Mouse (Mus musculus): ENCODE results near the gene Gemin6. TPM values are rescaled to one million over a fixed set of nuclear protein-coding genes. Genes with fewer than 3 reads are reported as not detected.
"Not testable (repeated sequence)": the region's sequence is repeated elsewhere in the genome, so short reads cannot be mapped to it uniquely, and the experiment has no call there.

Gemin6 gene
- polyA plus RNA-seq, 1 experiment from 2014 or later: 19.4 TPM

GRCm38 (mm10) chr17:80252757-80253525 is 28.7 kb downstream of the Gemin6 start:
- no peak for DNase-seq (ENCODE audit: low spot score)
- Histone ChIP-seq H3K4me1 (replicated peaks; ENCODE audit: control insufficient read depth, insufficient read depth, low read length) (no peaks in the 10 kb centered on the region), H3K36me3 (replicated peaks; ENCODE audit: control insufficient read depth, insufficient read depth) (peaks cover 100% of the 10 kb centered on the region), H3K27me3 (ENCODE audit: control insufficient read depth, insufficient read depth, low read length) (no peaks in the 10 kb centered on the region), H3K9me3 (ENCODE audit: control insufficient read depth, low read length) (no peaks in the 10 kb centered on the region), H3K27ac (no peak overlapping the region), H3K4me3 (replicated peaks; ENCODE audit: low read length) (no peak overlapping the region), H3K4me2 (replicated peaks) (no peak overlapping the region), H3K9ac (no peak overlapping the region)
- ATAC-seq (ENCODE audit: low FRiP score): no peak
- 84% methylated on average over 13 of the region's 13 CpGs for WGBS

- WGBS: 95% methylated on average over 5 of the region's 5 CpGs
- no peak overlapping the region for H3K9ac ChIP-seq
- DNase-seq (ENCODE audit: low spot score) (no peak), ATAC-seq (ENCODE audit: low FRiP score) (no peak)
- H3K27me3 ChIP-seq (ENCODE audit: control insufficient read depth, insufficient read depth, low read length): no peaks in the 10 kb centered on the region
- H3K4me3 ChIP-seq (replicated peaks; ENCODE audit: low read length): no peak overlapping the region
- no peak overlapping the region for H3K4me2 ChIP-seq (replicated peaks)
- no peaks in the 10 kb centered on the region for H3K9me3 ChIP-seq (ENCODE audit: control insufficient read depth, low read length)
- H3K4me1 ChIP-seq (replicated peaks; ENCODE audit: control insufficient read depth, insufficient read depth, low read length): no peaks in the 10 kb centered on the region
- H3K27ac ChIP-seq: no peak overlapping the region
- peaks cover 100% of the 10 kb centered on the region for H3K36me3 ChIP-seq (replicated peaks; ENCODE audit: control insufficient read depth, insufficient read depth)
Measured at GRCm38 (mm10) chr17:80254421-80254820, 30.2 kb downstream of the Gemin6 start.

- 69% methylated on average over 13 of the region's 13 CpGs for WGBS
- DNase-seq (ENCODE audit: low spot score) (no peak), ATAC-seq (ENCODE audit: low FRiP score) (no peak)
- H3K9ac ChIP-seq: no peak overlapping the region
- no peaks in the 10 kb centered on the region for H3K27me3 ChIP-seq (ENCODE audit: control insufficient read depth, insufficient read depth, low read length)
- H3K4me3 ChIP-seq (replicated peaks; ENCODE audit: low read length): no peak overlapping the region
- H3K4me1 ChIP-seq (replicated peaks; ENCODE audit: control insufficient read depth, insufficient read depth, low read length): no peaks in the 10 kb centered on the region
- no peak overlapping the region for H3K4me2 ChIP-seq (replicated peaks)
- no peaks in the 10 kb centered on the region for H3K9me3 ChIP-seq (ENCODE audit: control insufficient read depth, low read length)
- peaks cover 100% of the 10 kb centered on the region for H3K36me3 ChIP-seq (replicated peaks; ENCODE audit: control insufficient read depth, insufficient read depth)
- no peak overlapping the region for H3K27ac ChIP-seq
Measured at GRCm38 (mm10) chr17:80255208-80255607, 31.0 kb downstream of the Gemin6 start.

- Histone ChIP-seq H3K27ac (no peak overlapping the region), H3K36me3 (replicated peaks; ENCODE audit: control insufficient read depth, insufficient read depth) (peaks cover 97% of the 10 kb centered on the region), H3K4me3 (replicated peaks; ENCODE audit: low read length) (no peak overlapping the region), H3K27me3 (ENCODE audit: control insufficient read depth, insufficient read depth, low read length) (no peaks in the 10 kb centered on the region), H3K9me3 (ENCODE audit: control insufficient read depth, low read length) (no peaks in the 10 kb centered on the region), H3K9ac (no peak overlapping the region), H3K4me2 (replicated peaks) (no peak overlapping the region), H3K4me1 (replicated peaks; ENCODE audit: control insufficient read depth, insufficient read depth, low read length) (no peaks in the 10 kb centered on the region)
- no peak for ATAC-seq (ENCODE audit: low FRiP score)
- DNase-seq (ENCODE audit: low spot score): no peak
- WGBS: 91% methylated on average over 4 of the region's 4 CpGs
Measured at GRCm38 (mm10) chr17:80267065-80267464, 42.8 kb downstream of the Gemin6 start.

GRCm38 (mm10) chr17:80268151-80268550 is 43.9 kb downstream of the Gemin6 start:
- Histone ChIP-seq H3K27ac (no peak overlapping the region), H3K36me3 (replicated peaks; ENCODE audit: control insufficient read depth, insufficient read depth) (peaks cover 97% of the 10 kb centered on the region), H3K9ac (no peak overlapping the region), H3K4me1 (replicated peaks; ENCODE audit: control insufficient read depth, insufficient read depth, low read length) (no peaks in the 10 kb centered on the region), H3K27me3 (ENCODE audit: control insufficient read depth, insufficient read depth, low read length) (no peaks in the 10 kb centered on the region), H3K4me2 (replicated peaks) (no peak overlapping the region), H3K4me3 (replicated peaks; ENCODE audit: low read length) (no peak overlapping the region), H3K9me3 (ENCODE audit: control insufficient read depth, low read length) (no peaks in the 10 kb centered on the region)
- 96% methylated on average over 3 of the region's 3 CpGs for WGBS
- ATAC-seq (ENCODE audit: low FRiP score): no peak
- DNase-seq (ENCODE audit: low spot score): no peak

- DNase-seq (ENCODE audit: low spot score); H3K27ac ChIP-seq; H3K4me3 ChIP-seq (replicated peaks; ENCODE audit: low read length); H3K4me1 ChIP-seq (replicated peaks; ENCODE audit: control insufficient read depth, insufficient read depth, low read length); H3K9ac ChIP-seq; H3K4me2 ChIP-seq (replicated peaks); ATAC-seq (ENCODE audit: low FRiP score); H3K27me3 ChIP-seq (ENCODE audit: control insufficient read depth, insufficient read depth, low read length); H3K9me3 ChIP-seq (ENCODE audit: control insufficient read depth, low read length): not testable (repeated sequence)
- H3K36me3 ChIP-seq (replicated peaks; ENCODE audit: control insufficient read depth, insufficient read depth): peaks cover 97% of the 10 kb centered on the region
- 96% methylated on average over 7 of the region's 7 CpGs for WGBS
Measured at GRCm38 (mm10) chr17:80270622-80271021, 46.4 kb downstream of the Gemin6 start.

Other genes starting within 250 kb of the Gemin6 start
- 62.7 and 75.2 TPM in 2 replicates for gene Hnrnpll, start 162.1 kb upstream of the Gemin6 start, polyA plus RNA-seq (2014; fragmentation: Nextera tagmentation; extraction: Ambion mirVana)
- gene Galm, start 97.0 kb upstream of the Gemin6 start, polyA plus RNA-seq (2014; fragmentation: Nextera tagmentation; extraction: Ambion mirVana): 2.2 and 2.4 TPM in 2 replicates
- 389 and 452 TPM in 2 replicates for gene Srsf7, start 17.1 kb upstream of the Gemin6 start, polyA plus RNA-seq (2014; fragmentation: Nextera tagmentation; extraction: Ambion mirVana)
- 0.15 and 0.26 TPM in 2 replicates for gene Ttc39d, start 17.0 kb upstream of the Gemin6 start, polyA plus RNA-seq (2014; fragmentation: Nextera tagmentation; extraction: Ambion mirVana)
- 58.1 and 64.2 TPM in 2 replicates for gene Morn2, start 65.8 kb downstream of the Gemin6 start, polyA plus RNA-seq (2014; fragmentation: Nextera tagmentation; extraction: Ambion mirVana)
- 51.3 and 61.0 TPM in 2 replicates for gene Dhx57, start 66.0 kb downstream of the Gemin6 start, polyA plus RNA-seq (2014; fragmentation: Nextera tagmentation; extraction: Ambion mirVana)
- 1.5 and 2.6 TPM in 2 replicates for gene Arhgef33, start 83.0 kb downstream of the Gemin6 start, polyA plus RNA-seq (2014; fragmentation: Nextera tagmentation; extraction: Ambion mirVana)
- gene Gm10190, start 149.1 kb downstream of the Gemin6 start, polyA plus RNA-seq (2014; fragmentation: Nextera tagmentation; extraction: Ambion mirVana): 0.91 and 2.2 TPM in 2 replicates